Mouse (Mus musculus) megakaryocyte-erythroid progenitor cell, adult 5-6 weeks (primary cell): ENCODE measurements around the gene Ncor2. TPM values are rescaled to one million over a fixed set of nuclear protein-coding genes. Genes with fewer than 3 reads are reported as not detected.

Source experiments
- ATAC-seq: replicated peaks from 2 replicates; pipeline ENCODE4 v1.8.0; 2016; ENCODE audit warnings: mild to moderate bottlenecking, inconsistent platforms; ENCODE audit not compliant: severe bottlenecking, poor library complexity, low FRiP score, low TSS enrichment
- total RNA-seq, 2 experiments: library from RNA; stranded (forward) in 1 of 2; stranded (reverse) in 1 of 2; fragments of 200-1000, 215-1000 nt in 1 of 2; fragments of >200 nt in 1 of 2; fragmentation: Nextera tagmentation in 1 of 2; gene quantifications; 2 replicates each; pipeline ENCODE4 v1.2.3; 2014 to 2017

Gene Ncor2
- total RNA-seq, 2 experiments from 2014 or later, result 6.7 to 48.7 TPM

DNA sequence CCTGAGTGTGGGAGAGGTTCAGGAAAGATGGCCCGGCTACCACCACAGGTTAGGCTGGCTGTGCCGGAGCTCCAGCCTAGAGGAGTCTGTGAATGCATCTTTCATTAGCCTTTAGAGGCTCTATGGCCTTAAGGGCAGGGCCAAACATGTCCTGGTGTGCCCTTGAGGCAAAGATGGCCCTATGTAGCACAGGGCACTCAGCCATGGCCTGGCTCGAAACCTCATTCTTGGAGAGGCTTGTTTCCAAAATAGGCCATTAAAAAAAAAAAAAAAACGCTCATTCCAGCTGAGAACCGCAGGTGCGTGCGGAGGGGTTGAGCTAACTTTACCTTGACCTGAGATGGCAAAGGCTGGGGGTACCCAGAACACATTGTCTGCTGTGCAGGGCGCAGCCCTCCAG lies 167.4 kb downstream of the Ncor2 start:
- ATAC-seq, result no peak

DNA sequence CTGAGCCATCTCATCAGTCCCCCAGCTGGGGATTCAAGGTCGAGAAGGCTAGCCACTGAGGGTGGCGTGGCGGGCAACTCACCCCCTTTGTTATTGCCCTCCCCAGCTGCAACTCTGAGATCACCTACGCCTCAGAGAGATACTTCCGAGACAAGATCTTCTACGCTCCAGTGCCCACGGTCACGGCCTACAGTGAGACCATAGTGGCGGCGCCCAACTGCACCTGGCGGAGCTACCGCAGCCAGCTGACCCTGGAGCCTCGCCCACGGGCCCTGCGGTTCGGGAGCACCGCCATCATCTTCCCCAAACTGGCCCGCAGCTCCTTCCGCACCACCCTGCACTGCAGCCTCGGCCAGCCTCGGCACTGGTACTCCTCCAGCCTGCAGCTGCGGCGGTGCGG lies 167.9 kb downstream of the Ncor2 start:
- no peak for ATAC-seq

DNA sequence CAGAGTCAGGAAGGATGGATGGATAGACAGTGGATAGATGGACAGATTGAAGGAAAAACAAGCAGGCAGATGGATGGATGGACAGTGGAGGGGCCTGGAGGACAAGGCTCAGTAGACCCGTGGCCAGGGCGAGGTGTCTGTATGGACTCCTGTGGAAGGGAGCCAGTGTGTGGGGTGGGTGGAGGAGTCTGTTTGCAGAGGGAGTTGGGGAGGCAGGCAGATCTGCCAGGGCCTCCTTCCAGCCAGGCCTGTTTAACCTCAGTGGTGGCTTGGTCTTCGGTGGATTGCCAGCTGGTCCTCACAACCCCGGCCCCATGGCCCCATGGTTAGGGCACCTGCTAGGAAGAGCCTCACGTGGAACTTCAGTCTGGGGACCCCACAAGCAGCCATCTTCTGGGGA lies 172.1 kb downstream of the Ncor2 start:
- ATAC-seq, result no peak

DNA sequence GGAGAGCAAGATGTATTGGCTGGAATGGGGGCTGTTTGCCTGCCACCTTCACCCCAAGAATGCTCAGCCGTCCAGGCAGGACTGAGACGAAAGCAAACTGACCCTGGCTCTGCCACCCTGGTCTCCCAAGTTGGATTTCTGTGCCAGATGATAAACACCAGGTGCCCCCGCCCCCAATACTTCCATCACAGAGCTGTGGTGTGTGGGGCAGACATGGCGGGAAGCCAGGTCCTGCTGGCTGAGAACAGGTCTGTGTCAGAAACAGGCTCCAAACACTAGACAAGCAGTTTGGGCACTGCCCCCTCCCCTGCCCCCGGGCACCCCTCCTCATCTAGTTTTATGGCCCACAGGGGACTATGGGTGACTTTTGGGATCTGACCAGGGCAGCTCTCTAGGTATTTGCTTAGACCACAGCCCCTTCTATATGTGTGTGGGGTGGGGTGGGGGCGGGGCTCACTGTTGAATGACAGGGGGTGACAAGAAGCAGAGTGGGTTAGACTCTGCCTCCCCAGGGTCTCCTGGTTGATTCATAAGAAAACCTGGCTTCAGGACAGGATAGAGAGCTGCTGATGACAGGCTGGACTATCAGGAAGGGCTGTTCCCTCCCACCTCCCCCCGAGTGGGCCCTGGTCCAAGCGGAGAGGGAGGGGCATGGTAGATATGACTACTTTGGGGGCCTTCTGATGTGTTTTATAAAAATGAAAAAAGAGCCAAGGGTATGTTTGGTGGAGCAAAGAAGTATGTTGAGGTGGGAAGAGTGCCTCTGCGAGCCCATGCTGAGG lies 173.0 kb downstream of the Ncor2 start:
- no peak for ATAC-seq

DNA sequence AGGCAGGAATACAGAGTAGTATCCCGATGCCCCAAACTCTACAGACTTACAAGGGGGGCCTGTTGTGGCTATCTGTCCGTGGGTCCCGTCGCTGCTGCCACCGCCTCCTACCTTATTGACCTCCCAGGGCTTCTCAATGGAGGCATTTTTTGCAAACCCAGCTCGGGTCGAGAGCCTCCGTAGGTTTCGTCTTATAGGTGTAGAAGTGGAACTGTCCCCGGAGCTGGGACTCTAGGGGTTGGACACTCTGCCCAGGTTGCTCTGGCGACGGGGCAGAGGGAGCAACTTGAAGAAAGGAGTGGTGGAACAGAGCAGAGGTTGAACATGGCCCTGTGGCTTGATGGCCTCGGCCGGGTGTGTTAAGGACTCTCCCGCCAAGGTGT lies 175.2 kb downstream of the Ncor2 start:
- no peak for ATAC-seq

DNA sequence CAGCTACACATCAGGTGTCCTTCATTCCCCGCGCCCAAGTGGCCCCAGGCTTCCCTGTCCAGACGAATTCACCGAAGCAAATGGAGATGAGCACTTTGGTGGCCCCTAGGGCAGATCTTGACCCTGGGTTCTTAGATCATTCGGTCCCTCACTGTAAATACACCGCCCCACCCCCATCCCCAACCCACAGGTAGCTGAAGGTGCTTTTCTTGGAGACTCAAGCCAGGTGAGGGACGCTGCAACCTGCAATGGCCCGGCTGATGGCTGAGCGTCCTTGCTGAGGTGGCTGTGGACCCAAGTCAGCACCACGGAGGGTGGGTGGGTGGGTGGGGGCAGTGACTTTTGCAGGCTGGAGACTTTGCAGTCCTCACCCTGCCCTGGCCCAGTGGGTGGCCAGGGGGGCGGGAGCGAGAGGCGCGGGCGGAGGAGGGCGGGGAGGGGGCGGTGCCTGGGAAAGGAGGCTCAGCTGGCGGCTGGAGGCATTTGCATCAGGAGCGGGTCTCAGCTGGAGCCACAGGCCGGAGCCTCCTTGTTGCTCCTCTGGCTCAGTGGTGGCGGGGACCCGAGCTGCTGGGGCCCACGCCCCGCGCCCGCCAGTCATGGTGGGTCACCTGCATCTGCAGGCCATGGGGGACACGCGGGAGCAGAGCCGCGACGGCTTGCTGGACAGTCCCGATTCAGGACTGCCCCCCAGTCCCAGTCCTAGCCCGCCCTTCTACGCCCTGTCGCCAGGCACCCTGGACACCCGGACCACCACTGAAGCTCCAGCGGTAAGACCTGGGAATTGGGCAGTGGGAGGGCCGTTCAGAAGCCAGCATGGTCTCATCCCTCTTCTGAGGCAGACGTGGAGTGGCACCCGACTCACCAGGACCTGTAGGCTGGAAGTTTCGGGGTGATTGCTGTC lies 175.8 kb downstream of the Ncor2 start, which contains the start of gene Rflna:
TSS of gene Rflna (plus strand) at position 253 of the 904 bp plus-strand sequence.
- ATAC-seq, result no peak

DNA sequence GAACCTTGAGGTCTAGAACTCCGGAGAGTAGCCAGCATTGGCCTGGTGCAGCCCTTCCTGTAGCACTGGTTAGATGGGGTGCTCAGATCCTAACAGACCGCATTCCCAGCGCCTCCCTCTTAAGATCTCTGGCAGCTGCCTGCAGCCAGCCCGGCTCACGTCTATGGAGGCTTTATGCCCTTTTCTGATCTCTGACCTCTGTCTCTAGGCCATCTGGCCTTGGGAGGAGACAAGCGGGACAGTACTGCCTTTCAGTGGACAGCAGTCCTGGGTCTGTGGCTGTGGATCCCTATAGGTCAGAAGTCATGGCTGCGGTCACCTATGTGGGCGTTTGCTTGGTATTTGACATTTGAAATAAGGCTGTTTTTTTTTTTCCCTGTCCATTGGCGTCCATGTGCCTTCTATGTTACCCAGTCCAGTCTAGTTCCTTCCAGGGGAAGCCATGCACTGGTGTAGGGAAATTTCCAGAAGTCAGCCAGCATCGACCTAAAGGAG lies 178.2 kb downstream of the Ncor2 start:
- ATAC-seq, result no peak

DNA sequence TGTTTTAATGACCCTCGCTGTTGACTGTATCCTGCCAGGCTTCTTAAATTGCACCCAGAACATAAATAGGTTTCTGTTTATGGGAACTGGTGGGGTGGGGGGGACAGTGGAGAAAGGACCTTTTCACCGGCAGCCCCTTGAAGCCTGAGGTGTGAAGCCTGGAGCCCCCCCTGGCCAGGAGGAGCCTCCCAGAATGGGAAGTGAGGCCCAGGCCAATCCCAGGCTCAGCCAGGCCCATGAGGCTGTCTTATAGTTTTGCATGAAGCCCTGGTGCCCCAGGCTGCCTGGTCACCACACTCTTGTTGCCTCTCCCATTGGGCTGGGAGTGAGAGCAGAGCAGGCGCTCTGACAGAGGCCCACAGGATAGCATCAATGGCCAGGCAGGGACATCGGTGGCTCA lies 181.1 kb downstream of the Ncor2 start:
- ATAC-seq, result no peak

DNA sequence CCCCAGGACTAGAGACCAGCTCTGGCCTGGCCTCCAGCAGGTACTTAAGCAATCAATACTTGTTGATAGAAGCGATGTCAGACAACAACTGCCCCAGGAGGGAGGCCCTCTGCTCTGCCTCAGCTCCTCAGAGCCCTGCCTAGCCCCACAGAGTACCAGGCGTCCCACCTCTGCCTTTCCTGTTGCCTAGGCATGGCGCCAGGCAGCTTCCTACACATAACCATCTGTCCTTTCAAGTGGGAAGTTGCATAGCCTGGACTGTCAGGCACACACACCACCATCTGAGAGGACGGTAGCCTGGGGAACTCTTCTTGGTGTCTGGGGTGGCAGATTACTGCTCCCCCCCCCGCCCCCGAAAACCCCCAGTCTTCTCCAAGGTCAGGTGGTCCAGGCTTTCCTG lies 182.2 kb downstream of the Ncor2 start:
- ATAC-seq, result no peak

DNA sequence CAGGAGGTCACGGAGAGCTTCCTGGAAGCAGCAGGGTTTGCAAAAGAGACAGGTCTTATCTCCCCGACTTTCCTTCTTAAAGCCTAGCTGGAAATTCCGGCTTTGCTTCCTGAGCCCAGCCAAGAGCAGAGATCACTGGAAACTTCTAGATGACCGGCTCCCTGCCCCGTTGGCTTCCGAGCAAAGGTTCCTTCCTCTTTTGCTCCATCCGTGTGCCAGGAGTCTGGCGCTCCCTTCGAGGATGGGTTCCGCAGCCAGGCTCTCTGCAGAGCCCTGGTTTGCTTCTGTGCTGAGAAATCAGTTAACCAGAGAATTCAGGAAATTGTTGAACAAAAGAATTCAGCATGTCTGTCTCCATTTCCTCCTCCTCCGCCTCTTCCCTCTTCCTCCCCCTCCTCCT lies 186.1 kb downstream of the Ncor2 start:
- no peak for ATAC-seq

DNA sequence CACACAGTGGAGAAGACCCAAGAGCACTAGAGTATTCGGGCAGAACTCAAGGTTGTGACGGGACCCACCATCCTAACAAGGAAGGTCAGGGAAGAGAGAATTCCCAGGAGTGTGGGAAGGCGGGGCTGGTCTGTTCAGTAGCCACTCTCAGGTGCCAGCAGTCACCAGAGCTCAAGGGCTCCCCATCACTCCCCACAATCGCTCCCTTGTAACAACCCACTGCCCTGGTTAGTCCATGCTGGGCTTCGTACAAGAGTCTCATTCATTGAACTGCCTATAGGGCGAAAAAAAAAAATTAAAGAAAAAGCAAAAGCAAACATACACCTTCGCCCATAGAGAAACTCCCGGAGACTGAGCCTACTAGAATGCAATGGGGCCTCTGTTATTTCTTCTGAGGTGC lies 186.7 kb downstream of the Ncor2 start:
- ATAC-seq, result no peak

DNA sequence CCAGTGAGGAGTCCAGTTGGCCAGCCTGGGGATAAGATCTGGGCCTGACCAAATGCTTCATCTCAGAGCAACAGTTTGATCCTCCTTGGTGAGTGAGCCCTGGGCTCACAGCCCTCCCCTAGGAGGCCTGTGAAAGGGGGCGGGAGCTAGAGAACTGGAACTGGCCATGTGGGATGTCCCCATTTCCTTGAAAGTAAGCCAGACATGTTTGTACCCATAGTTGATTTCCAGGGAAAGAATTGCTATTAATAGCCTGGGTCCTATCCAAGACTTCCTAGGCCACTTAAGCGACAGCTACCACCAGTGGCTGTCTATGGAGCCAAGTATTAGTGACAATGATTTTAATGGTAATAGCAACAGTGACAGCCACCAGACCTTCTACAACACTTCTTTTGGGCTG lies 189.3 kb downstream of the Ncor2 start:
- no peak for ATAC-seq

DNA sequence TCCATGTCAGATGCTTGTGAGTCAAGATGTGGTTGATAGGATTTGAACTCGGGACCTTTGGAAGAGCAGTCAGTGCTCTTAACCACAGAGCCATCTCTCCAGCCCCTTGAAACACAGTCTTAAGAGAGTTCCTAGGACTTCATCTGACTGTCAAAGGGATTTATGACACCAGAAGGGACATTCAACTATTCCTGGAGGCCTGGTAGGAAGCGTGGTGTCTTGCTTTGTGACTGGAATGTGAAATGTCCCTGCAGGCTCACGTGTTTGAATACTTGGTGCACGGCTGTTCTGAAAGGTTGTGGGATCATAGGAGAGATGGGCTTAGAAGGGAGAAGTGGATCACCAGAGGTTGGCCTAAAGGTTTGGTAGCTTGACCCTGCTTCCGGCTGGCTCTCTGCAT lies 192.4 kb downstream of the Ncor2 start:
- no peak for ATAC-seq

DNA sequence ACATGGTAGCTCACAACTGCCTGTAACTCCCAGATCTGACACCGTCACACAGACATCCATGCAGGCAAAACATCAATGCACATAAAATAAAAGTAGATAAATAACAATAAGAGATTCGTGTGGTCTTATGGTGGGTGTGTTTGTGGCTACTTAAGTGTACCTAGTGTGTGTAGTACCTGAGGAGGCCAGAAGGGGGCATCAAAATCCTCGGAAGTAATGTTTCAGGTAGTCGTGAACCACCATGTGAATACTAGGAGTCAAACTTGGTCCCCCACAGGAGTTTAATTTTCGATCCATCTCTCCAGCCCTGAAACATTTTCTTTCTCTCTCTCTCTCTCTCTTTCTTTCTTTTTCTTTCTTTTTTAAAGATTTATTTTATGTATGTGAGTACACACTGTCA lies 192.8 kb downstream of the Ncor2 start:
- no peak for ATAC-seq

DNA sequence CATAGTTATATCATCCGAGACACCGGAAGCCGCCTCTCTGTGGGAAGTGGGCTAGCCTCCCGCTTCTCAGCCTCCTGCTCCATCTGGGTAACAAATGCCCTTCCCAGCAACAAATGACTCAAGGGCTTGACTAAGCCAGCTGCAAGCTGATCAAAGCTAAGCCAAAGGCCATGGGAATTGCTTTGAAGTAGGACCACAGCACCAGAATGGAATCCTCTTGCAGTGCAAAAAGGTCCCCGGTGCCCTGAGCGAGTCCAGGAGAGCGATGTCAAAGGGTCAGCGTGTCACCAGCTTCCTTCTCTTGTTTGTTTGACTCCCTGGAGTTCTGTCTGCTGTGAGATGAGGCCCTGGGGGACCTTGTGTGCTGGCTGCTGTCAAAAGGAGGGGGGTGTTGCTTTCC lies 209.2 kb downstream of the Ncor2 start:
- ATAC-seq, result no peak

Other genes starting within 250 kb of the Ncor2 start
- not detected in 2 replicates for gene Rflna, start 176.0 kb downstream of the Ncor2 start, total RNA-seq (2014; fragmentation: Nextera tagmentation)
- gene Rflna, start 176.0 kb downstream of the Ncor2 start, total RNA-seq (2017), result not detected in 2 replicates
- 71.7 and 85.8 TPM in 2 replicates for gene Scarb1, start 161.9 kb upstream of the Ncor2 start, total RNA-seq (2014; fragmentation: Nextera tagmentation)
- gene Scarb1, start 161.9 kb upstream of the Ncor2 start, total RNA-seq (2017), result 29.7 and 57.0 TPM in 2 replicates
- gene Gm10382, start 210.1 kb upstream of the Ncor2 start, total RNA-seq (2014; fragmentation: Nextera tagmentation), result not detected in 2 replicates
- 0.56 TPM in 1 of 2 replicates, not detected in the other for gene Gm10382, start 210.1 kb upstream of the Ncor2 start, total RNA-seq (2017)
- gene Ubc, start 211.0 kb upstream of the Ncor2 start, total RNA-seq (2014; fragmentation: Nextera tagmentation), result 110 and 133 TPM in 2 replicates
- gene Ubc, start 211.0 kb upstream of the Ncor2 start, total RNA-seq (2017), result 202 and 258 TPM in 2 replicates